In genomic region chr17:27233298-27233697, GRCm38 (mm10) we compare ENCODE assay signal across 12 mouse cellular contexts.
"Had no signal": no experiment of that assay in that cellular context is flagged by ENCODE, and none has a peak within 500 bp of the region (broad histone marks: within the 10 kb centered on the region; RNA-seq: fewer than 3 reads in every experiment).

No protein-coding gene starts in this region.

- DNase-seq: left cerebral cortex, postnatal 4 days; liver; liver, embryonic 13.5 days; liver, postnatal 0 days; lung, adult 18-20 months; lung, adult 2 months; lung, embryonic 14.5 days; lung, postnatal 10 days; lung, postnatal 14 days; lung, postnatal 36 days; lung, postnatal 4 days; midbrain, embryonic 14.5 days had no signal
